Mouse (Mus musculus): ENCODE data around the gene Mymk. TPM values are rescaled to one million over a fixed set of nuclear protein-coding genes. Genes with fewer than 3 reads are reported as not detected.

Mymk gene
- polyA plus RNA-seq, 1 experiment = not detected

GRCm38 (mm10) chr2:27069646-27070045 lies 2.3 kb downstream of the Mymk start:
- no peak for TF ChIP-seq POLR2A (IDR thresholded peaks at IDR 0.05; ENCODE audit: borderline replicate concordance, low read depth, low read length)
- no peak for TF ChIP-seq CTCF (IDR thresholded peaks at IDR 0.05; ENCODE audit: low read depth, low read length)
- no peak overlapping the region for H3K4me3 ChIP-seq (ENCODE audit: insufficient read depth, low read length)
- peaks cover 13% of the 10 kb centered on the region for H3K4me1 ChIP-seq (ENCODE audit: control insufficient read depth, insufficient read depth, low read length)
- H3K27ac ChIP-seq (ENCODE audit: insufficient read depth, low read depth, low read length) = no peak overlapping the region

- no peak overlapping the region for H3K4me3 ChIP-seq (ENCODE audit: insufficient read depth, low read length)
- no peak overlapping the region for H3K27ac ChIP-seq (ENCODE audit: insufficient read depth, low read depth, low read length)
- TF ChIP-seq CTCF (IDR thresholded peaks at IDR 0.05; ENCODE audit: low read depth, low read length) (no peak), POLR2A (IDR thresholded peaks at IDR 0.05; ENCODE audit: borderline replicate concordance, low read depth, low read length) (no peak)
- peaks cover 13% of the 10 kb centered on the region for H3K4me1 ChIP-seq (ENCODE audit: control insufficient read depth, insufficient read depth, low read length)
Observed at GRCm38 (mm10) chr2:27067996-27068395, 4.0 kb downstream of the Mymk start.

- Histone ChIP-seq H3K27ac (ENCODE audit: insufficient read depth, low read depth, low read length) (no peak overlapping the region), H3K4me3 (ENCODE audit: insufficient read depth, low read length) (no peak overlapping the region), H3K4me1 (ENCODE audit: control insufficient read depth, insufficient read depth, low read length) (peaks cover 13% of the 10 kb centered on the region)
- TF ChIP-seq CTCF (IDR thresholded peaks at IDR 0.05; ENCODE audit: low read depth, low read length) (no peak), POLR2A (IDR thresholded peaks at IDR 0.05; ENCODE audit: borderline replicate concordance, low read depth, low read length) (no peak)
Observed at GRCm38 (mm10) chr2:27067124-27067523, 4.9 kb downstream of the Mymk start.

GRCm38 (mm10) chr2:27059187-27059586 lies 12.8 kb downstream of the Mymk start:
- TF ChIP-seq CTCF (IDR thresholded peaks at IDR 0.05; ENCODE audit: low read depth, low read length) = no peak
- TF ChIP-seq POLR2A (IDR thresholded peaks at IDR 0.05; ENCODE audit: borderline replicate concordance, low read depth, low read length) = no peak
- no peaks in the 10 kb centered on the region for H3K4me1 ChIP-seq (ENCODE audit: control insufficient read depth, insufficient read depth, low read length)
- no peak overlapping the region for H3K4me3 ChIP-seq (ENCODE audit: insufficient read depth, low read length)
- no peak overlapping the region for H3K27ac ChIP-seq (ENCODE audit: insufficient read depth, low read depth, low read length)

DNA sequence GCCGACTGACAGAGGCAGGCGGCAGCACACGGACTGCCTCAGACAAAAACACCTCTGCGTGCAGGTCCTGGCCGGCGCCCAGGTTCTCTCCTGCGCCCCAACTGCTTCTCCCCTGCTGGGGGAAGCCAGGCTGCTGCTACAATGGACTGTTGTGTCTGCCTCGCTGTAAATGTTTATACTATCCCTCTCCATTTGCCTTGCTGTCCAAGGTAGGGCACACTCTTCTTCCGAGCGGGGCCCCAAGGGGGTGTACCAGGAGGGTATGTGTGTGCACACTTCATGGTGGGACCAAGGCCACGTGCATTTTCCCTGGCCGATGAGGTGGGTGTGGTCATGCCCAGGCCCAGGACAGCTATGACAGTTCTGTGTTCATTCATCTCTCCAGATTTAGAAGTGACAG lies 13.2 kb downstream of the Mymk start:
- Histone ChIP-seq H3K4me1 (ENCODE audit: control insufficient read depth, insufficient read depth, low read length) (no peaks in the 10 kb centered on the region), H3K27ac (ENCODE audit: insufficient read depth, low read depth, low read length) (no peak overlapping the region), H3K4me3 (ENCODE audit: insufficient read depth, low read length) (no peak overlapping the region)
- TF ChIP-seq CTCF (IDR thresholded peaks at IDR 0.05; ENCODE audit: low read depth, low read length) (no peak), POLR2A (IDR thresholded peaks at IDR 0.05; ENCODE audit: borderline replicate concordance, low read depth, low read length) (no peak)

DNA sequence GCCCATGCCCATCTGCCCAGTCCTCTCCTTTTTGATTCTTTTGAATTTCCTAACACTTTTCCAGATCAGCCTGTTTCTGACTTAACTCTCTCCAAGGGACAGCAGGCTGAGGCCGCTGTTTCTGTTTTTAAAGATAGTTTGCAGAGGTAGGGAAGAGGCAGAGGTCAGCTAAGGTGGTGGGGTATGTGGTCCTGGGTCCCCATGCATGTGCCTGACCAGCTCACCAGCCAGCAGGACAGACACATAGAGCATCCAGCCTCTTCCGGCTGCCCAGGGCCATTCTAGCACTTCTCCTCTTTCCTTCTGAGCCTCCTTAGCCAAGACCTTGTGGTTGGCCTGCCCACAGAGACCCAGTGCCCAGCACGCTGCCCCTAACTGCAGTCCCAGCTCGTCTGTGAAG lies 13.7 kb downstream of the Mymk start:
- Histone ChIP-seq H3K4me1 (ENCODE audit: control insufficient read depth, insufficient read depth, low read length) (no peaks in the 10 kb centered on the region), H3K27ac (ENCODE audit: insufficient read depth, low read depth, low read length) (no peak overlapping the region), H3K4me3 (ENCODE audit: insufficient read depth, low read length) (no peak overlapping the region)
- TF ChIP-seq POLR2A (IDR thresholded peaks at IDR 0.05; ENCODE audit: borderline replicate concordance, low read depth, low read length) = no peak
- TF ChIP-seq CTCF (IDR thresholded peaks at IDR 0.05; ENCODE audit: low read depth, low read length) = no peak

- TF ChIP-seq POLR2A (IDR thresholded peaks at IDR 0.05; ENCODE audit: borderline replicate concordance, low read depth, low read length) (no peak), CTCF (IDR thresholded peaks at IDR 0.05; ENCODE audit: low read depth, low read length) (no peak)
- H3K27ac ChIP-seq (ENCODE audit: insufficient read depth, low read depth, low read length) = no peak overlapping the region
- H3K4me1 ChIP-seq (ENCODE audit: control insufficient read depth, insufficient read depth, low read length) = no peaks in the 10 kb centered on the region
- H3K4me3 ChIP-seq (ENCODE audit: insufficient read depth, low read length) = no peak overlapping the region
Observed at GRCm38 (mm10) chr2:27049408-27049807, 22.6 kb downstream of the Mymk start.

DNA sequence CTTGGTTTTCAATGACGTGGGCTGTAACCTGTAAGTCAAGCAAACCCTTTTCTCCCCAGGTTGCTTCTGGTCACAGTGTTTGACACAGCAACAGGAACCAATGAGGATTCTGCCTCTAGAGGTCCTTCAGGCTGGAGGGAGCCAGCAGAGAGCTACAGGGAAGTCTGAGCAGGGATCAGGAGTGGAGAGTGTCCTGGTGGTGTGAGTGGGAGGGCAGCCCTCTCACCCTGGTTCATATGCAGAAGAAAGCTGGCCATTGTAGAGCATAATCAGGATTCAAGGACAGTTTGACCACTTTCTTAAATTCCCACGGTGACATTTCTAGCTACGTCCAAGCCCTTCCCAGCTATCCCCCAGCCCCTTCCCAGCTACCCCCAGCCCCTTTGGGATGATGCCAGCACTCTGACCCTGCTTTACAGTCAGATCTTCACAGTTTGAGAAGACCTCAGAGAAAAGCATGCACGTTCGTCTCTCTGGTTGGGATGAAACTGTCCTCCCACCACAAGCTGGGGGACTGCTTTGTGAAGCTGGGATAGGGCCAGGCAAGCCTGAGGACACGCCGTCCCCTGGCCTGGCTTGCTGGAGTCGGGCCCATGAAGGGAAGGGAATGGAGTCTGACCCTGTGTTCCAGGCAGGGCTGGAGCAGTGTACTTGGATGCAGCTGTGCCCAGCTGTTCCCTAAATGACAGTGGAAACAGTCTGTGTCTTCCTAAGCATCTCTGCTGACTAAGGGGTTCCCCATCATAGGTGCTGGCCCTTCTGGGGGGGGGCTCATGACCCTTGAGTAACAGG lies 25.8 kb downstream of the Mymk start:
- no peak overlapping the region for H3K27ac ChIP-seq (ENCODE audit: insufficient read depth, low read depth, low read length)

DNA sequence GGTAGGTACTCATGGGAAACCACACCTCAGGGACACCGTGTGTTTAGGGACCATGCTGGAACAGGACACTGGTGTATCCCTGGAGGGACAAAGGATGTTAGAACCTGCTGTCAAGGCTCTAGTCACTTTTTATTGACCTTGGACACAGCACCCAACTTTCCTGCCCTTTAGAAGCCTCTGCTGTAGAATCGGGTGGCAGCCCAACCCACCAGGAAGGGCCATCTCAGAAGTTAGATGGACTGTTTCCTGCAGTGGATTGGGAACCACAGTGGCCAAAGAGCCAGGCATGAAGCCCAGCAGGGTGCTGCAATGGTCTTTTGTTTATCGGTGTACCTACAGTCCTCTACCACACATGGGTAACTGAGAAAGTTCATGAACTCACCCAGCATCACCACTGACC lies 27.3 kb downstream of the Mymk start:
- Histone ChIP-seq H3K4me3 (ENCODE audit: insufficient read depth, low read length) (no peak overlapping the region), H3K4me1 (ENCODE audit: control insufficient read depth, insufficient read depth, low read length) (no peaks in the 10 kb centered on the region), H3K27ac (ENCODE audit: insufficient read depth, low read depth, low read length) (no peak overlapping the region)
- TF ChIP-seq POLR2A (IDR thresholded peaks at IDR 0.05; ENCODE audit: borderline replicate concordance, low read depth, low read length) = no peak
- TF ChIP-seq CTCF (IDR thresholded peaks at IDR 0.05; ENCODE audit: low read depth, low read length) = no peak

More for the DNA sequence above, 25.8 kb downstream of the Mymk start:
- H3K4me1 ChIP-seq (ENCODE audit: control insufficient read depth, insufficient read depth, low read length) = no peaks in the 10 kb centered on the region
- H3K4me3 ChIP-seq (ENCODE audit: insufficient read depth, low read length) = no peak overlapping the region
- no peak for TF ChIP-seq POLR2A (IDR thresholded peaks at IDR 0.05; ENCODE audit: borderline replicate concordance, low read depth, low read length)
- no peak for TF ChIP-seq CTCF (IDR thresholded peaks at IDR 0.05; ENCODE audit: low read depth, low read length)

GRCm38 (mm10) chr2:27044166-27044565 lies 27.8 kb downstream of the Mymk start:
- TF ChIP-seq CTCF (IDR thresholded peaks at IDR 0.05; ENCODE audit: low read depth, low read length) (no peak), POLR2A (IDR thresholded peaks at IDR 0.05; ENCODE audit: borderline replicate concordance, low read depth, low read length) (no peak)
- no peak overlapping the region for H3K4me3 ChIP-seq (ENCODE audit: insufficient read depth, low read length)

More at GRCm38 (mm10) chr2:27044166-27044565, 27.8 kb downstream of the Mymk start:
- Histone ChIP-seq H3K4me1 (ENCODE audit: control insufficient read depth, insufficient read depth, low read length) (no peaks in the 10 kb centered on the region), H3K27ac (ENCODE audit: insufficient read depth, low read depth, low read length) (no peak overlapping the region)

Measured in bone marrow macrophage, adult 2 months (primary cell).